Mouse (Mus musculus) megakaryocyte, embryonic 14.5 days (primary cell): Measurements from ENCODE around the gene Sun3.

Source experiments
- FLI1 ChIP-seq: IDR thresholded peaks from 2 replicates; pipeline ENCODE4 v1.6.1; 2012; ENCODE audit warnings: low read length, inconsistent platforms, mixed read lengths
- GATA1 ChIP-seq: IDR thresholded peaks from 3 replicates; pipeline ENCODE4 v1.6.1; 2012; ENCODE audit warnings: mixed read lengths, low read length, inconsistent platforms, borderline replicate concordance

GRCm38 (mm10) chr11:9014740-9015139, 34.1 kb downstream of the Sun3 start:
- no peak for TF ChIP-seq GATA1
- TF ChIP-seq FLI1, result no peak
